ENCODE assay signal across 12 mouse cellular contexts in genomic region chr15:62286666-62287655, GRCm38 (mm10).
A peak's percentile ranks its signal among the peaks of the same experiment; 100 is the strongest.
DNase-seq lines count a peak whose midpoint lies in the region; ATAC-seq lines count a peak whose summit lies in the region.
"Had no signal": no experiment of that assay in that cellular context is flagged by ENCODE, and none has a peak within 500 bp of the region (broad histone marks: within the 10 kb centered on the region; RNA-seq: fewer than 3 reads in every experiment).

No protein-coding gene starts in this region.

- H3K27me3 ChIP-seq in heart, embryonic 10.5 days (ENCODE audit: insufficient read depth, poor library complexity, severe bottlenecking) = no peaks in the 10 kb centered on the region
- no peaks in the 10 kb centered on the region for H3K27me3 ChIP-seq in heart, embryonic 12.5 days (replicated peaks)
- H3K27me3 ChIP-seq: hindbrain, embryonic 12.5 days; liver, embryonic 13.5 days had no signal

- no peak overlapping the region for H3K4me2 ChIP-seq in heart, embryonic 12.5 days
- H3K4me2 ChIP-seq: hindbrain, embryonic 12.5 days; liver, embryonic 13.5 days had no signal

- no peaks in the 10 kb centered on the region for H3K36me3 ChIP-seq in heart, embryonic 10.5 days
- no peaks in the 10 kb centered on the region for H3K36me3 ChIP-seq in heart, embryonic 12.5 days
- H3K36me3 ChIP-seq: hindbrain, embryonic 12.5 days; liver, embryonic 13.5 days had no signal

- 0 out of 2 replicates have a peak, but pooled peaks cover 4% of the 10 kb centered on the region for H3K4me1 ChIP-seq in heart, embryonic 10.5 days
- H3K4me1 ChIP-seq in heart, embryonic 12.5 days (replicated peaks) = peaks cover 18% of the 10 kb centered on the region

- H3K9ac ChIP-seq in heart, embryonic 12.5 days = no peak overlapping the region
- H3K9ac ChIP-seq: hindbrain, embryonic 12.5 days; liver, embryonic 13.5 days had no signal

- no peak overlapping the region for H3K4me3 ChIP-seq in heart, embryonic 10.5 days
- no peak overlapping the region for H3K4me3 ChIP-seq in heart, embryonic 12.5 days
- H3K4me3 ChIP-seq: hindbrain, embryonic 12.5 days; liver, embryonic 13.5 days had no signal

- peak; percentile 48 to 52 for DNase-seq in heart, adult 18-20 months
- DNase-seq in heart, embryonic 10.5 days (ENCODE audit: low spot score) = no peak
- peak; percentile 54 for DNase-seq in brain, adult 2 months (ENCODE audit: low read depth, low spot score)
- peak; percentile 11 to 39 for DNase-seq in kidney, postnatal 4 days
- DNase-seq in layer of hippocampus, adult 9-11 months = no peak
- no peak for DNase-seq in urinary bladder, postnatal 4 days (ENCODE audit: low spot score in 2 of 2)
- DNase-seq: cerebellum, adult 9-11 months; liver, embryonic 13.5 days; thymus, adult 2 months had no signal

- peak; percentile 66; the same call in 1 of the 2 replicates for ATAC-seq in heart, embryonic 12.5 days (ENCODE audit: insufficient number of reproducible peaks, low FRiP score)
- ATAC-seq in activated CD4-positive, CD25-positive, alpha-beta regulatory T cell, adult 4 months = no peak

- 56% methylated on average over 11 of the region's 11 CpGs for WGBS in heart, embryonic 10.5 days
- WGBS in heart, embryonic 12.5 days = 48% methylated on average over 11 of the region's 11 CpGs

- no peak overlapping the region for H3K27ac ChIP-seq in heart, embryonic 10.5 days
- peak overlapping the region; percentile 47; the same call in 1 of the 2 replicates for H3K27ac ChIP-seq in heart, embryonic 12.5 days (ENCODE audit: poor library complexity, severe bottlenecking)
- H3K27ac ChIP-seq: hindbrain, embryonic 12.5 days; liver, embryonic 13.5 days had no signal

- H3K9me3 ChIP-seq in heart, embryonic 10.5 days = no peaks in the 10 kb centered on the region
- H3K9me3 ChIP-seq in heart, embryonic 12.5 days (replicated peaks) = no peaks in the 10 kb centered on the region
- H3K9me3 ChIP-seq: hindbrain, embryonic 12.5 days; liver, embryonic 13.5 days had no signal

Comparison
In these comparisons a context has a peak if more than half of its experiments do, and no peak if none do; other contexts are left out.
1. DNase-seq: peak in heart, adult 18-20 months (2 of 2), brain, adult 2 months (single experiment) and kidney, postnatal 4 days (2 of 2); none in heart, embryonic 10.5 days (single experiment), layer of hippocampus, adult 9-11 months (single experiment) and urinary bladder, postnatal 4 days (0 of 2).